9 mouse cellular contexts compared by ENCODE assay signal in genomic region chr1:58112880-58113279, GRCm38 (mm10). TPM values are rescaled to one million over a fixed set of nuclear protein-coding genes. Genes with fewer than 3 reads are reported as not detected.
DNase-seq lines count a peak whose midpoint lies in the region; ATAC-seq and TF ChIP-seq lines count a peak whose summit lies in the region.
"Had no signal": no experiment of that assay in that cellular context is flagged by ENCODE, and none has a peak within 500 bp of the region (broad histone marks: within the 10 kb centered on the region; RNA-seq: fewer than 3 reads in every experiment).

Aox3 (plus strand) TSS chr1:58113130.

- peaks cover 8% of the 10 kb centered on the region; the same call in 1 of the 2 replicates for H3K4me1 ChIP-seq in forebrain, embryonic 10.5 days
- peaks cover 8% of the 10 kb centered on the region; the same call in 1 of the 2 replicates for H3K4me1 ChIP-seq in heart, embryonic 13.5 days
- no peaks in the 10 kb centered on the region for H3K4me1 ChIP-seq in liver, embryonic 11.5 days (replicated peaks; ENCODE audit: control insufficient read depth, insufficient read depth, low read length)
- no peaks in the 10 kb centered on the region for H3K4me1 ChIP-seq in neural tube, embryonic 11.5 days (ENCODE audit: control insufficient read depth, insufficient read depth, low read length)

- no peaks in the 10 kb centered on the region for H3K9me3 ChIP-seq in forebrain, embryonic 10.5 days
- H3K9me3 ChIP-seq in heart, embryonic 13.5 days: no peaks in the 10 kb centered on the region
- no peaks in the 10 kb centered on the region for H3K9me3 ChIP-seq in liver, embryonic 11.5 days (ENCODE audit: control insufficient read depth, low read length)
- no peaks in the 10 kb centered on the region for H3K9me3 ChIP-seq in neural tube, embryonic 11.5 days (ENCODE audit: control insufficient read depth, low read length)

- H3K4me3 ChIP-seq in forebrain, embryonic 10.5 days: no peak within 1 kb of the TSS
- H3K4me3 ChIP-seq in heart, embryonic 13.5 days: peak within 1 kb of the TSS; percentile 22; the same call in 1 of the 2 replicates
- no peak within 1 kb of the TSS for H3K4me3 ChIP-seq in liver, embryonic 11.5 days (ENCODE audit: low read depth, low read length)
- no peak within 1 kb of the TSS for H3K4me3 ChIP-seq in neural tube, embryonic 11.5 days (ENCODE audit: low read depth, low read length)
- H3K4me3 ChIP-seq: erythroblast, embryonic 14.5 days had no signal

- peak; percentile 6 for DNase-seq in CD4-positive helper T cell, adult 2 months (ENCODE audit: low read depth, low spot score)
- DNase-seq in brain, embryonic 14.5 days (ENCODE audit: low read depth): peak; percentile 88
- peak; percentile 66 for DNase-seq in forebrain, embryonic 10.5 days (ENCODE audit: extremely low spot score, low spot score)
- peak; percentile 86 for DNase-seq in kidney, postnatal 10 days
- peak; percentile 40 for DNase-seq in liver, embryonic 11.5 days (ENCODE audit: low spot score)
- DNase-seq in neural tube, embryonic 11.5 days (ENCODE audit: low spot score): peak; percentile 80
- DNase-seq in thymus, postnatal 0 days (ENCODE audit: low spot score): peak; percentile 30

- no peak for ATAC-seq in heart, embryonic 13.5 days (ENCODE audit: extremely low read depth, insufficient number of reproducible peaks, low FRiP score, low TSS enrichment)
- ATAC-seq in liver, embryonic 11.5 days (replicated peaks; ENCODE audit: low FRiP score): no peak
- no peak for ATAC-seq in neural tube, embryonic 11.5 days (ENCODE audit: insufficient read depth, low FRiP score, low TSS enrichment)

- peak; percentile 89 for TF ChIP-seq CTCF in brain, embryonic 14.5 days (IDR thresholded peaks at IDR 0.05; ENCODE audit: borderline replicate concordance, extremely low read depth, insufficient read depth, insufficient read length)

- peak within 1 kb of the TSS; percentile 57 for H3K4me2 ChIP-seq in heart, embryonic 13.5 days
- H3K4me2 ChIP-seq in liver, embryonic 11.5 days: no peak within 1 kb of the TSS
- no peak within 1 kb of the TSS for H3K4me2 ChIP-seq in neural tube, embryonic 11.5 days (ENCODE audit: low read depth)

- H3K36me3 ChIP-seq in forebrain, embryonic 10.5 days (replicated peaks): no peaks in the 10 kb centered on the region
- H3K36me3 ChIP-seq in heart, embryonic 13.5 days: no peaks in the 10 kb centered on the region
- H3K36me3 ChIP-seq in liver, embryonic 11.5 days (ENCODE audit: control insufficient read depth, insufficient read depth, low read length): no peaks in the 10 kb centered on the region
- H3K36me3 ChIP-seq in neural tube, embryonic 11.5 days (ENCODE audit: control insufficient read depth, insufficient read depth, low read length): no peaks in the 10 kb centered on the region

- no peak for TF ChIP-seq POLR2A in brain, embryonic 14.5 days (IDR thresholded peaks at IDR 0.05; ENCODE audit: borderline replicate concordance, extremely low read depth, insufficient read depth, insufficient read length, poor library complexity, severe bottlenecking)

- H3K27me3 ChIP-seq in forebrain, embryonic 10.5 days (ENCODE audit: poor library complexity, severe bottlenecking): no peaks in the 10 kb centered on the region
- 0 out of 2 replicates have a peak, but pooled peaks cover 5% of the 10 kb centered on the region for H3K27me3 ChIP-seq in heart, embryonic 13.5 days (replicated peaks)
- H3K27me3 ChIP-seq in liver, embryonic 11.5 days (replicated peaks; ENCODE audit: control insufficient read depth, insufficient read depth, low read length): no peaks in the 10 kb centered on the region
- no peaks in the 10 kb centered on the region for H3K27me3 ChIP-seq in neural tube, embryonic 11.5 days (ENCODE audit: control insufficient read depth, insufficient read depth, low read length)

- H3K9ac ChIP-seq in heart, embryonic 13.5 days: no peak within 1 kb of the TSS
- no peak within 1 kb of the TSS for H3K9ac ChIP-seq in liver, embryonic 11.5 days (ENCODE audit: low read depth, low read length)
- no peak within 1 kb of the TSS for H3K9ac ChIP-seq in neural tube, embryonic 11.5 days (ENCODE audit: low read length)

- H3K27ac ChIP-seq in forebrain, embryonic 10.5 days: no peak within 1 kb of the TSS
- H3K27ac ChIP-seq in heart, embryonic 13.5 days (replicated peaks): no peak within 1 kb of the TSS
- no peak within 1 kb of the TSS for H3K27ac ChIP-seq in liver, embryonic 11.5 days (ENCODE audit: low read depth, low read length)
- H3K27ac ChIP-seq in neural tube, embryonic 11.5 days (ENCODE audit: low read depth, low read length): no peak within 1 kb of the TSS

- WGBS in forebrain, embryonic 10.5 days: 19% methylated on average over 11 of the region's 11 CpGs
- WGBS in heart, embryonic 13.5 days: 11% methylated on average over 11 of the region's 11 CpGs
- 14% methylated on average over 11 of the region's 11 CpGs for WGBS in liver, embryonic 11.5 days
- WGBS in neural tube, embryonic 11.5 days: 19% methylated on average over 11 of the region's 11 CpGs

RNA-seq across cellular contexts. Expression of gene Aox3, which starts in this region (rescaled TPM):
- polyA plus RNA-seq in brain, embryonic 14.5 days (2012; rRNA removed): 0.18 and 0.64 TPM in 2 replicates
- polyA plus RNA-seq in forebrain, embryonic 10.5 days (2016; fragmentation: Nextera tagmentation; extraction: Ambion mirVana): not detected in 2 replicates
- polyA plus RNA-seq in heart, embryonic 13.5 days (2015; fragmentation: Nextera tagmentation; extraction: Ambion mirVana): 0.04 and 0.15 TPM in 2 replicates
- polyA plus RNA-seq in liver, embryonic 11.5 days (2014; fragmentation: Nextera tagmentation; extraction: Ambion mirVana): not detected in 2 replicates
- 0.14 TPM in 1 of 2 replicates, not detected in the other for polyA plus RNA-seq in neural tube, embryonic 11.5 days (2014; fragmentation: Nextera tagmentation; extraction: Ambion mirVana)
- polyA plus RNA-seq in thymus, postnatal 0 days (2015; fragmentation: Nextera tagmentation; extraction: Ambion mirVana): 0.18 and 0.30 TPM in 2 replicates
- polyA plus RNA-seq: erythroblast, embryonic 14.5 days had no signal

Comparison
In these comparisons a context has a peak if more than half of its experiments do, and no peak if none do; other contexts are left out.
1. Peak in DNase-seq in brain, embryonic 14.5 days; RNA of the gene not detected or under 1 TPM.
2. Peak in DNase-seq in forebrain, embryonic 10.5 days; RNA of the gene not detected or under 1 TPM.
3. Peak in DNase-seq in liver, embryonic 11.5 days; RNA of the gene not detected or under 1 TPM.
4. Peak in DNase-seq in neural tube, embryonic 11.5 days; RNA of the gene not detected or under 1 TPM.
5. Peak in DNase-seq in thymus, postnatal 0 days; RNA of the gene not detected or under 1 TPM.
6. DNase-seq: peak in every context shown above with its lines; median percentile 88 in brain, embryonic 14.5 days; 86 in kidney, postnatal 10 days; 80 in neural tube, embryonic 11.5 days; 66 in forebrain, embryonic 10.5 days; 40 in liver, embryonic 11.5 days; 30 in thymus, postnatal 0 days; 6 in CD4-positive helper T cell, adult 2 months.